Mouse (Mus musculus) Patski (cell line): ENCODE data around the gene Olfr1306. TPM values are rescaled to one million over a fixed set of nuclear protein-coding genes. Genes with fewer than 3 reads are reported as not detected.

Source experiments
- ATAC-seq: fragments of 100-300 bp; one replicate; pipeline ENCODE4 v1.8.0; 2021
- CTCF ChIA-PET: fragments of 350-600 bp; sonication (Branson Sonifier 250); formaldehyde crosslinking; loops from one replicate; lab custom pipeline; 2022; ENCODE audit warnings: inconsistent platforms; lab: Charles Lee
- POLR2A ChIA-PET: fragments of 350-600 bp; sonication (Branson Sonifier 250); formaldehyde crosslinking; loops from one replicate; lab custom pipeline; 2022; ENCODE audit warnings: antibody characterized with exemption, inconsistent platforms; lab: Charles Lee
- DNase-seq: peaks from one replicate; pipeline ENCODE4 v3.0.0-alpha.2; 2011; ENCODE audit warnings: low read depth, low spot score
- H3K27me3 ChIP-seq: fragments of 371-371 bp; one replicate; pipeline ENCODE4 v1.5.1; 2021
- CTCF ChIP-seq: fragments of 100-300 bp; IDR thresholded peaks from one replicate; pipeline ENCODE4 v1.5.1; 2021
- in situ Hi-C: fragments of 300-500 bp; cut with MboI; formaldehyde crosslinking; loops from 3 replicates; pipeline ENCODE4 v1.11.1; 2018; ENCODE audit warnings: low pct_unique_long_range_greater_than_20kb, mixed read lengths
- polyA plus RNA-seq: library from polyadenylated mRNA; unstranded; gene quantifications from one replicate; pipeline ENCODE4 v1.2.3, GENCODE M21; 2021

The Olfr1306 gene
- polyA plus RNA-seq, result not detected

- POLR2A ChIA-PET, result no interaction called here
- TF ChIP-seq CTCF, result no peak
- H3K27me3 ChIP-seq, result no peaks in the 10 kb centered on the region
- CTCF ChIA-PET, result interaction anchor here (1.3 kb wide), 1 partner anchor 9 kb away, joined by 4 read pairs; no protein-coding TSS in a partner anchor
- ATAC-seq (no peak), DNase-seq (no peak)
- in situ Hi-C loops, result no loop called here
These were observed at the start of gene Olfr1306 for GRCm38 (mm10) chr2:111916171-111916570. TSS of gene Olfr1306 (minus strand) at chr2:111916271.

- DNase-seq, result no peak
- in situ Hi-C loops, result no loop called here
- no peaks in the 10 kb centered on the region for H3K27me3 ChIP-seq
- CTCF ChIA-PET, result no interaction called here
- no peak for ATAC-seq
- TF ChIP-seq CTCF, result no peak
- POLR2A ChIA-PET, result no interaction called here
These were observed 48.8 kb upstream of the Olfr1306 start, which contains the start of gene Olfr1308 for GRCm38 (mm10) chr2:111964844-111965243. TSS of gene Olfr1308 (minus strand) at chr2:111964944.

GRCm38 (mm10) chr2:111949340-111949739 is 33.3 kb upstream of the Olfr1306 start, which contains the start of gene Olfr1307:
TSS of gene Olfr1307 (minus strand) at chr2:111949440.
- CTCF ChIA-PET, result no interaction called here
- H3K27me3 ChIP-seq, result no peaks in the 10 kb centered on the region
- no peak for TF ChIP-seq CTCF
- no peak for ATAC-seq
- in situ Hi-C loops, result no loop called here
- DNase-seq, result no peak
- POLR2A ChIA-PET, result no interaction called here

GRCm38 (mm10) chr2:111877049-111877448 is 39.0 kb downstream of the Olfr1306 start, which contains the start of gene Olfr1305:
TSS of gene Olfr1305 (minus strand) at chr2:111877149.
- TF ChIP-seq CTCF, result no peak
- ChIA-PET CTCF (no interaction called here), POLR2A (no interaction called here)
- no peak for ATAC-seq
- no peak for DNase-seq
- in situ Hi-C loops, result no loop called here
- H3K27me3 ChIP-seq, result no peaks in the 10 kb centered on the region

Other genes starting within 250 kb of the Olfr1306 start
- gene Olfr1301, start 165.3 kb downstream of the Olfr1306 start, polyA plus RNA-seq, result not detected
- not detected for gene Olfr1302, start 138.8 kb downstream of the Olfr1306 start, polyA plus RNA-seq
- gene Olfr1303, start 95.9 kb downstream of the Olfr1306 start, polyA plus RNA-seq, result not detected
- gene Olfr1305, start 39.1 kb downstream of the Olfr1306 start, polyA plus RNA-seq, result not detected
- gene Olfr1307, start 33.2 kb upstream of the Olfr1306 start, polyA plus RNA-seq, result under 0.01 TPM
- not detected for gene Olfr1308, start 48.7 kb upstream of the Olfr1306 start, polyA plus RNA-seq
- not detected for gene Olfr1309, start 74.0 kb upstream of the Olfr1306 start, polyA plus RNA-seq
- gene Olfr1310, start 96.4 kb upstream of the Olfr1306 start, polyA plus RNA-seq, result not detected
- not detected for gene Olfr1311, start 108.1 kb upstream of the Olfr1306 start, polyA plus RNA-seq
- gene Olfr1312, start 134.0 kb upstream of the Olfr1306 start, polyA plus RNA-seq, result not detected
- not detected for gene Olfr1313, start 161.6 kb upstream of the Olfr1306 start, polyA plus RNA-seq
- gene Olfr1314, start 180.5 kb upstream of the Olfr1306 start, polyA plus RNA-seq, result 0.74 TPM
- gene Olfr1315-ps1, start 199.2 kb upstream of the Olfr1306 start, polyA plus RNA-seq, result not detected
- 0.14 TPM for gene Olfr1316, start 218.7 kb upstream of the Olfr1306 start, polyA plus RNA-seq
- gene Olfr1317, start 224.1 kb upstream of the Olfr1306 start, polyA plus RNA-seq, result 0.12 TPM
- 0.13 TPM for gene Olfr1318, start 237.9 kb upstream of the Olfr1306 start, polyA plus RNA-seq